Mouse (Mus musculus) kidney, postnatal 0 days (tissue): ENCODE measurements around the gene Mcam. TPM values are rescaled to one million over a fixed set of nuclear protein-coding genes. Genes with fewer than 3 reads are reported as not detected.

ENCODE experiments used
- ATAC-seq: fragments of 200-750 bp; cut with Nextera tagmentation; replicated peaks from 2 replicates; pipeline ENCODE4 v1.8.0; 2017; ENCODE audit warnings: low read depth, moderate number of reproducible peaks, moderate TSS enrichment, moderate library complexity; ENCODE audit not compliant: low FRiP score
- DNase-seq: peaks from one replicate; pipeline ENCODE4 v3.0.0-alpha.2; 2016; ENCODE audit warnings: low spot score
- H3K27ac ChIP-seq: fragments of 300-500 bp; sonication (generic); 2 replicates; pipeline ENCODE4 v1.5.1; 2014; ENCODE audit warnings: mild to moderate bottlenecking
- H3K27me3 ChIP-seq: fragments of 300-500 bp; sonication (generic); 2 replicates; pipeline ENCODE4 v1.6.1; 2014; ENCODE audit warnings: low read length, mixed read lengths; ENCODE audit not compliant: insufficient read depth
- H3K36me3 ChIP-seq: fragments of 300-500 bp; sonication (generic); 2 replicates; pipeline ENCODE4 v1.6.1; 2014; ENCODE audit warnings: low read length, mixed read lengths; ENCODE audit not compliant: insufficient read depth
- H3K4me1 ChIP-seq: fragments of 300-500 bp; sonication (generic); replicated peaks from 2 replicates; pipeline ENCODE4 v1.6.1; 2014; ENCODE audit warnings: antibody characterized with exemption, low read length, mixed read lengths; ENCODE audit not compliant: insufficient read depth
- H3K4me2 ChIP-seq: fragments of 300-500 bp; sonication (generic); 2 replicates; pipeline ENCODE4 v1.6.1; 2014; ENCODE audit warnings: mild to moderate bottlenecking, low read length, moderate library complexity, mixed read lengths
- H3K4me3 ChIP-seq: fragments of 300-500 bp; sonication (generic); replicated peaks from 2 replicates; pipeline ENCODE4 v1.5.1; 2014; ENCODE audit warnings: low read depth, low read length
- H3K9ac ChIP-seq: fragments of 300-500 bp; sonication (generic); 2 replicates; pipeline ENCODE4 v1.6.1; 2014; ENCODE audit warnings: low read depth, low read length
- H3K9me3 ChIP-seq: fragments of 300-500 bp; sonication (generic); replicated peaks from 2 replicates; pipeline ENCODE4 v1.6.1; 2016; ENCODE audit warnings: low read length, inconsistent platforms, mixed read lengths
- CTCF ChIP-seq: IDR thresholded peaks from 2 replicates; pipeline ENCODE4 v1.5.1; 2016; ENCODE audit warnings: antibody characterized with exemption, low read depth, mild to moderate bottlenecking, moderate library complexity
- WGBS: fragments of 180-500 bp; shearing (Covaris S2); extraction: QIAGEN DNeasy Blood & Tissue Kit; methylation state at CpG from one replicate; pipeline ENCODE4 v1.1.7; 2014; 5-methylcytosine and 5-hydroxymethylcytosine counted together
- polyA plus RNA-seq: library from polyadenylated mRNA; unstranded; fragments of >200 nt; fragmentation: Nextera tagmentation; extraction: Ambion mirVana; gene quantifications from 2 replicates; pipeline ENCODE4 v1.2.1, GENCODE M21; 2015

The Mcam gene
- polyA plus RNA-seq, 1 experiment from 2014 or later, result 46.3 TPM

DNA sequence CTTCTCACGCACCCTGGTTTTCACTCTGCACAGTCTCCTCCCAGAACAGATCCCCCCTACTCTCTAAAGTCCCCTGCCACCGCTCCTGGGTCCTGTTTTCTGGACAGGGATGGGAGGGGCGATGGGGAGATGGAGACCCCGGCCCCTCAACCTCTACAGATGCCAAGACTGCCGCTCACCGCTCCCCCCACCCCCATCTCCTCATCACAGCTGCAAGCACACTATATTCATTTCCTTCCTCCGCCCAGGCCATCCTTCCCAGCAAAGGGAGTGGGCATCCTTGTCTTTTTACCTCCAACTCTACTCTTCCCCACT lies 3.0 kb upstream of the Mcam start:
- ATAC-seq (no peak), DNase-seq (no peak)
- H3K36me3 ChIP-seq, result no peaks in the 10 kb centered on the region
- no peak for TF ChIP-seq CTCF
- H3K9ac ChIP-seq, result no peak overlapping the region
- no peaks in the 10 kb centered on the region for H3K27me3 ChIP-seq
- peak overlapping the region; percentile 37 for H3K4me2 ChIP-seq
- H3K9me3 ChIP-seq, result no peaks in the 10 kb centered on the region
- peak overlapping the region; percentile 96 for H3K27ac ChIP-seq
- WGBS, result 34% methylated on average over 7 of the region's 7 CpGs
- peaks cover 40% of the 10 kb centered on the region for H3K4me1 ChIP-seq
- no peak overlapping the region for H3K4me3 ChIP-seq

DNA sequence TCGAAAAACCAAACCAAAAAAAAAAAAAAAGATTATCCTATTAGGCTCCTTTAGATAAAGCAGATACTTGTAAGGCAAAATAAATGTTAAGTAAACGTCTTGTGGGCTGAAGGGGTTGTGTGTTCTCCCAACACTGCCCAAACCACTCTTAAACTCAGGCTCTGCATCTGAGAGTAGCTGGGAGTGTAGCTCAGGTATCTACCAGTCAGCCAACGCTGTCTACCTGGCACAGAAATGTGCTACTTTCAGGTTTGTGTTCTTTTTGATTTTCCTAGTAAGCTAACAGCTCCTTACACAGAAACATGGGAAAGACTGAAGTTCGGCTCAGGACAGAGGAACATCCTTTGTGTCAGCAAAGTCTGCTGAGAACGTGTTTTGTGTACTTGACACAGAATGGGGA lies 2.1 kb upstream of the Mcam start:
- H3K36me3 ChIP-seq, result no peaks in the 10 kb centered on the region
- H3K27me3 ChIP-seq, result no peaks in the 10 kb centered on the region
- no peaks in the 10 kb centered on the region for H3K9me3 ChIP-seq
- H3K4me1 ChIP-seq, result peaks cover 35% of the 10 kb centered on the region
- peak overlapping the region; percentile 96 for H3K27ac ChIP-seq
- no peak overlapping the region for H3K9ac ChIP-seq
- no peak for ATAC-seq
- no peak for DNase-seq
- H3K4me2 ChIP-seq, result no peak overlapping the region
- WGBS, result 71% methylated on average over 5 of the region's 5 CpGs
- no peak for TF ChIP-seq CTCF
- H3K4me3 ChIP-seq, result no peak overlapping the region

DNA sequence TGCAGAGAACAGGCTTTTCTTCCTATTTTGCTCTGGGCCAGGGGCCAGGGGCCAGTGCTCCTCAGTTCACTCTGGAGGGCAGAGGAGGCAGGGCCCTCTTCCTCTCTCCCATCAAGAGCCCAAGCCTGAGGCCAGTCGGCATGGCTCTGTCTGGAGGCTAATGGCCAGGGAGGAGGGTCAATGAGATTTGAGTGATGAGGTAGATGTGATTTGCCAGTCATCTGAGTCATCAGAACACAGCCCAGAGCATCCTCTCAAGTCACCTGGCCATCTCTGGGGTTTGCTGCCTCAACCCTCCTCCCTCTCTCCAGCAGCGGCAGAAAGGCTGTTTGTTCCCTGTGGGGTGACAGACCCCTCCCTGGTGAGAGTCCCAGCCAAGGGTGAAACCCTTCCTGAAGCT lies 982 bp upstream of the Mcam start:
- TF ChIP-seq CTCF, result no peak
- peak overlapping the region; percentile 88 for H3K27ac ChIP-seq
- H3K36me3 ChIP-seq, result no peaks in the 10 kb centered on the region
- no peaks in the 10 kb centered on the region for H3K27me3 ChIP-seq
- H3K4me2 ChIP-seq, result peak overlapping the region; percentile 81
- peak overlapping the region; percentile 69; the same call in 1 of the 2 replicates for H3K9ac ChIP-seq
- ATAC-seq (no peak), DNase-seq (no peak)
- H3K9me3 ChIP-seq, result no peaks in the 10 kb centered on the region
- WGBS, result 20% methylated on average over 2 of the region's 2 CpGs
- peak overlapping the region; percentile 54 for H3K4me3 ChIP-seq
- peaks cover 35% of the 10 kb centered on the region for H3K4me1 ChIP-seq

DNA sequence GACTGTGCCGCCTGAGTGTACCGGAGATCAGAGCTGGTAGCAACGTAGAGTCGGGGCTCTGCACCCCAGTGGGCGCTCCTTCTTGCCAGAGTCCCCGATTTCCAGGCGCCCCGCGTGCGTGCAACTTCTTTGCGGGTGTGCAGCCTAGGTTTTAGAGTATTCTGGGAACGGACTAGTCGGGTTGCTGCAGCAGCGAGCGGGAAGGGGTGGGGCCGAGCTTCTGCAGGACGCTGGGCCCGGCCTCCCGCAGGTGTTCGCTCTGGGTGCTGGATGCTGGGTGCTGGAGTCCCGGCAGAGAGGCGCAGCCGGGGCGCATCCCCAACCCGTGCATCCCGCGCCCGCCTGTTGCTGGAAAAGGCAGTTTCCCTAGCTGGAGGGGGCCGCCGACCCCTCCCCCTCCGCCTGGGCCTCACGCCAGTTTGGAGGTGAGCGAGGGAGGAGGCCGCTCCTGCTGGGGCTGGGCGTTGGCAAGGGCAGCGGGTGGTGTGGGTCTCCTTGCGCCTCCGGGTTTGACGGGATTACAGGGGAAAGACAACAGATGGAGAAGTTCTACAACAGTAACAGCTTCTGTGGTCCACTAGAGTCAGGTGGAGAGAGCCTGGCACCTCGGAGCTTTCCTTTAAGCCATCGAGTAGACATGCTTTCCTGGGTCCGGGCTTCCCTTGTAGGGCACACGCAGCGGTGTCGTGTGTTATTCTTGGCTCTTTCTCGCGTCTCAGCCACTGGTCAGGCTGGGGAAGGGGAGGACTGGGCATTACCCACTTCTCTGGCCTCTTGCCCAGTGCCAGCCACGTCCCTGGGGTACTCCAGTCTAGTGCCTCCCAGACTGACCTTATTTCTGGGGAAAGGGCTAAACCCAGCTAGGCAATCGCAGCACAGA lies 822 bp downstream of the Mcam start:
- Histone ChIP-seq H3K27me3 (no peaks in the 10 kb centered on the region), H3K4me3 (peak overlapping the region; percentile 54), H3K36me3 (0 out of 2 replicates have a peak, but pooled peaks cover 11% of the 10 kb centered on the region), H3K9me3 (no peaks in the 10 kb centered on the region), H3K27ac (peak overlapping the region; percentile 88), H3K4me2 (peak overlapping the region; percentile 81), H3K9ac (peak overlapping the region; percentile 69), H3K4me1 (peaks cover 29% of the 10 kb centered on the region)
- WGBS, result 1% methylated on average over 45 of the region's 49 CpGs
- no peak for ATAC-seq
- no peak for TF ChIP-seq CTCF
- peak; percentile 62 for DNase-seq

DNA sequence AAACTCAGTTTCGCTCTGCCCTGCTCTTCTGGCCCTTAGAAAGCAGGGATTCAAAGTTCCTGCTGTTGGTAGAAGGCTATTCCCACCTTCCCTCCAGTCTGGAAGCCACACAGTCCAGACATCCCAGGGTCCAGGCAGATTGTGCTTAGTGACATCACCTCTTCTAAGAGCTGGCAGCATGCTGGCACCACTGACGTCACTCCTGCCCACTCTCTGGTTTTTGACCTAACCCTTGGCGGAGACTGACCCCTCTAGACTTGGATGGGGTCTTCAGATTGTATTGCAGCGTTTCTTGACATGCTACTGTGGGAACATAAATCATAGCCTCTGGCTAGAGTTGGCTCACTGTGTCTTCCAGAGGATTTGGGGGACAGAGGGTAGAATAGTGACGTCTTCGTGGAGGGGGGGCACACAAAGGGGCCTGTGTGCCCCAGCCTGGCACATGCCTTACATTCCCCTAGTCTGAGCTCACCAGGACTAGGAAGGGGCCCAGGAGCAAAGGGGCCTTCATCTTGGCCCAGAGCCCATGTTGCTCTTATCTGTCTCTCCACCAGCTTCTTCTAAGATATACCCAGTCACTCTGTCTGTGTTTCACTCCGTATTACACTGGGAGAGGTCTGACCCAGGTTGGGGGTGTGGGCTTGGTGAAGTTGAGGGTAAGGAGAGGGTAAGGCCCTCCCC lies 1.6 kb downstream of the Mcam start:
- Histone ChIP-seq H3K4me1 (peaks cover 21% of the 10 kb centered on the region), H3K9ac (peak overlapping the region; percentile 69), H3K4me2 (peak overlapping the region; percentile 81), H3K9me3 (no peaks in the 10 kb centered on the region), H3K4me3 (peak overlapping the region; percentile 54), H3K36me3 (0 out of 2 replicates have a peak, but pooled peaks cover 15% of the 10 kb centered on the region), H3K27ac (peak overlapping the region; percentile 88; the same call in 1 of the 2 replicates), H3K27me3 (no peaks in the 10 kb centered on the region)
- WGBS, result 30% methylated on average over 7 of the region's 7 CpGs
- no peak for TF ChIP-seq CTCF
- DNase-seq (peak; percentile 34), ATAC-seq (peak; percentile 16; the same call in 1 of the 2 replicates)

DNA sequence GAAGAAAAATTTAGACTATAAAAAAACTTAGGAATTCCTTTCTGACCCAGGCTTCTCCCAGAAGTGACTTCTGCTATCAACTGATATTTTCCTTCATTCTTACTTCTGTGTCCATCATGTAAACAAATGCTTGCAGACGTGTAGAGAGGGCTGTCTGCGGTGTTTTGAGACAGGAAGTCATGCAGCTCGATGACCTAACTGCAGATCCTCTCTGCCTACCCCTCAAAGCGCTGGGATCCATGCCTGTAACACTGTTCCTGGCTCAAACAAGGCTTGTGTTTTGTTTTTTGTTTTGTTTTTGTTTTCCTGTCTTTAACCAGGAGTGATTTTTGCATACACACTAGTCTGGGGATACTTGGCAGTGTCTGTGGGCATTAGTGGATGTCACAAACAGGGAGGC lies 3.6 kb downstream of the Mcam start:
- no peaks in the 10 kb centered on the region for H3K27me3 ChIP-seq
- ATAC-seq, result no peak
- H3K4me2 ChIP-seq, result no peak overlapping the region
- H3K9me3 ChIP-seq, result no peaks in the 10 kb centered on the region
- H3K4me1 ChIP-seq, result peaks cover 15% of the 10 kb centered on the region
- WGBS, result 56% methylated on average over 4 of the region's 4 CpGs
- DNase-seq, result no peak
- no peak for TF ChIP-seq CTCF
- no peak overlapping the region for H3K4me3 ChIP-seq
- H3K9ac ChIP-seq, result no peak overlapping the region
- 0 out of 2 replicates have a peak, but pooled peaks cover 26% of the 10 kb centered on the region for H3K36me3 ChIP-seq
- no peak overlapping the region for H3K27ac ChIP-seq
